Mouse (Mus musculus) forebrain, embryonic 16.5 days (tissue): ENCODE results near the gene Gm4787. TPM values are rescaled to one million over a fixed set of nuclear protein-coding genes. Genes with fewer than 3 reads are reported as not detected.

ENCODE experiments used
- polyA plus RNA-seq: library from polyadenylated mRNA; unstranded; fragments of >200 nt; fragmentation: Nextera tagmentation; extraction: Ambion mirVana; gene quantifications from 2 replicates; pipeline ENCODE4 v1.2.1, GENCODE M21; 2015

Gm4787 gene
- polyA plus RNA-seq, 1 experiment from 2014 or later = 0.20 TPM

Other genes starting within 250 kb of the Gm4787 start
- 4.7 and 7.0 TPM in 2 replicates for gene Slc8a3, start 46.3 kb downstream of the Gm4787 start, polyA plus RNA-seq
- 0.25 and 0.87 TPM in 2 replicates for gene Adam4, start 42.5 kb upstream of the Gm4787 start, polyA plus RNA-seq
- gene Cox16, start 105.7 kb upstream of the Gm4787 start, polyA plus RNA-seq = 102 and 103 TPM in 2 replicates
- 27.5 and 30.4 TPM in 2 replicates for gene Gm20498, start 153.4 kb upstream of the Gm4787 start, polyA plus RNA-seq
- gene Synj2bp, start 153.4 kb upstream of the Gm4787 start, polyA plus RNA-seq = 29.3 and 42.6 TPM in 2 replicates
- 0.51 and 0.75 TPM in 2 replicates for gene Adam21, start 189.0 kb upstream of the Gm4787 start, polyA plus RNA-seq
- gene Med6, start 215.5 kb upstream of the Gm4787 start, polyA plus RNA-seq = 50.8 and 51.4 TPM in 2 replicates